Mouse (Mus musculus) lung, postnatal 0 days (tissue): ENCODE measurements around the gene Pgm2l1. TPM values are rescaled to one million over a fixed set of nuclear protein-coding genes. Genes with fewer than 3 reads are reported as not detected.

Experiments used
- ATAC-seq: fragments of 200-750 bp; cut with Nextera tagmentation; 2 replicates; pipeline ENCODE4 v1.8.0; 2017; ENCODE audit warnings: moderate library complexity
- DNase-seq: peaks from one replicate; pipeline ENCODE4 v3.0.0-alpha.2; 2016; ENCODE audit warnings: low spot score
- H3K27ac ChIP-seq: fragments of 300-500 bp; sonication (generic); 2 replicates; pipeline ENCODE4 v1.5.1; 2014; ENCODE audit warnings: antibody characterized with exemption, mild to moderate bottlenecking, low read length, mixed read lengths
- H3K27me3 ChIP-seq: fragments of 300-500 bp; sonication (generic); replicated peaks from 2 replicates; pipeline ENCODE4 v1.6.1; 2014; ENCODE audit warnings: low read length, mixed read lengths; ENCODE audit not compliant: insufficient read depth
- H3K36me3 ChIP-seq: fragments of 300-500 bp; sonication (generic); 2 replicates; pipeline ENCODE4 v1.6.1; 2014; ENCODE audit warnings: low read length, mixed read lengths; ENCODE audit not compliant: insufficient read depth
- H3K4me1 ChIP-seq: fragments of 300-500 bp; sonication (generic); 2 replicates; pipeline ENCODE4 v1.6.1; 2014; ENCODE audit warnings: antibody characterized with exemption, low read depth, low read length, mixed read lengths; ENCODE audit not compliant: insufficient read depth
- H3K4me2 ChIP-seq: fragments of 300-500 bp; sonication (generic); replicated peaks from 2 replicates; pipeline ENCODE4 v1.6.1; 2014; ENCODE audit warnings: low read depth, mild to moderate bottlenecking, low read length, moderate library complexity, mixed read lengths
- H3K4me3 ChIP-seq: fragments of 300-500 bp; sonication (generic); 2 replicates; pipeline ENCODE4 v1.5.1; 2014; ENCODE audit warnings: low read depth, low read length
- H3K9ac ChIP-seq: fragments of 300-500 bp; sonication (generic); replicated peaks from 2 replicates; pipeline ENCODE4 v1.6.1; 2014; ENCODE audit warnings: low read depth, mild to moderate bottlenecking
- H3K9me3 ChIP-seq: fragments of 300-500 bp; sonication (generic); 2 replicates; pipeline ENCODE4 v1.6.1; 2016; ENCODE audit warnings: low read length, mixed read lengths
- CTCF ChIP-seq: IDR thresholded peaks from 2 replicates; pipeline ENCODE4 v1.5.1; 2016; ENCODE audit warnings: antibody characterized with exemption, mild to moderate bottlenecking
- EP300 ChIP-seq: IDR thresholded peaks from 2 replicates; pipeline ENCODE4 v1.6.1; 2016; ENCODE audit warnings: antibody characterized with exemption, mild to moderate bottlenecking, control low read depth
- WGBS: fragments of 180-500 bp; shearing (Covaris S2); extraction: QIAGEN DNeasy Blood & Tissue Kit; methylation state at CpG from one replicate; pipeline ENCODE4 v1.1.7; 2014; 5-methylcytosine and 5-hydroxymethylcytosine counted together
- polyA plus RNA-seq: library from polyadenylated mRNA; unstranded; fragments of >200 nt; fragmentation: Nextera tagmentation; extraction: Ambion mirVana; gene quantifications from 2 replicates; pipeline ENCODE4 v1.2.1, GENCODE M21; 2015

Pgm2l1 gene
- polyA plus RNA-seq, 1 experiment from 2014 or later = 2.0 TPM

DNA sequence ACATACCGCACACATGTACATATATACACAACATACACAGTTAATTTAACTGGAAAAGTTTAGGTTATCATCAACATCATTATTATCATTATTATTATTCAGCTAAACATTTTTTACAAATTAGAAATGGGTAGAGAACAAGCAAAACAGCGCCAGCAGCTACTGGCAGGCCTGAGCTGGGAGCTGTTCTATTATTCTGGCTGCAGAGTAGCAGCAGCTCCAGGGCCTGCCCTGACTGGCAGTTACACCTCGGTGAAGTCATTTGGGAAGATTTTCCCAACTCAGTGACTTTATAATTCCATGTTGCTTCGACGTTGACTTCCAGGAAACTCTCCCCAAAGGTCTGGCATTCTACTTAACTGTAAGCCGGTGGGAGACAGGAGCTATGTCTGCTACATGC, 69.5 kb downstream of the Pgm2l1 start:
- H3K27me3 ChIP-seq = no peaks in the 10 kb centered on the region
- 78% methylated on average over 6 of the region's 6 CpGs for WGBS
- no peak overlapping the region for H3K4me3 ChIP-seq
- ATAC-seq = no peak
- TF ChIP-seq EP300 (no peak), CTCF (no peak)
- no peaks in the 10 kb centered on the region for H3K36me3 ChIP-seq
- no peak for DNase-seq
- H3K27ac ChIP-seq = no peak overlapping the region
- H3K4me2 ChIP-seq = no peak overlapping the region
- H3K9ac ChIP-seq = no peak overlapping the region
- no peaks in the 10 kb centered on the region; the same call in 1 of the 2 replicates for H3K4me1 ChIP-seq
- no peaks in the 10 kb centered on the region for H3K9me3 ChIP-seq

DNA sequence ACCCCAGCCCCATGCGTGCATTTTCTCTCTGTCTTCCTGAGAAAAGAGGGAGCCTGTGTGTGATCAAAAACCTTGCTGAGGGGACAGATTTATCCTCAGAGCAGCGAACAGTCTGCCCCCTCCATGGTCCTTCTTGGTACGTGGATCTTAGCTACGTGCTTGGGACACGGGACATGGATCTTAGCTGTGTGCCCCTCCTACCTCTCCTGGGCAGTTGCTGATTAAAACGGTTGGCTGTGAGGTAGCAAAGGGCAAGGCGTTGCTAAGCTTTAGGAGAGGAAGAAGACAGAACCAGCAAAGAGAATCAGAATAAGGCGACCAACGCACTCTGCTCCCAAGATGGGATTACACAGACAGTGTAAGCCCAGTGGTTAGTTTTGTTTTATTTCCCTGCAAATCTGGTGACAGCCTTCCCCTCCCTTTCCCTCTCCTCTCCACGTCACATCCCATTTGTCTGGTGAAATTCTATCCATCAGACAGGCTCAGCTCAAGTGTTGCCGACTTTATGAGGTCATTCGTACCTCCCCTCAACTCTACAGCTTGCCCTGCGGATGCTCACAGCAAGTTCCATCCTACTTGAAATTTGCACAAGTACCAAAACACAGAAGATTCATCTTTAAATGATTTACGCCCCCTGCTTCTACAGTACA, 71.8 kb downstream of the Pgm2l1 start:
- DNase-seq = no peak

DNA sequence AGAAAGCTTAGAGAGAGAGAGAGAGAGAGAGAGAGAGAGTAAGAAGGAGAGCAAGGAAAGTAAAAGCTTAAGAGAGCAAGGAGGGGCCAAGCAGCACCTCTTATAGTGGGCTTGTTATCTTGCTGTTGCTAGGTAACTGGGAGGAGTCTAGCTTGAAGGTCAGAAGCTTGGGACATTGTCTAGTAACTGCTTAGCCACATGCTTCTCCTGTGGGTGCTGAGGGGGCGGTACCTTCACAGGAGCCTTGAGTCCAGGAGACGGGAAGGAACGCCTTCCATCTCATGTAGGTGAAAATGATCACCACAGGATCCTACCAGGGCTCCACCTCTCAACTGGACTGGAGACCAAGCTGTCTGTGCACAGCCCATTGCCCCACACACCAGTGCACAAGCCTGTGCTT, 74.2 kb downstream of the Pgm2l1 start:
- ATAC-seq = peak; percentile 52
- 55% methylated on average over 3 of the region's 3 CpGs for WGBS

More for the DNA sequence above, 71.8 kb downstream of the Pgm2l1 start:
- H3K4me2 ChIP-seq = no peak overlapping the region
- 0 out of 2 replicates have a peak, but pooled peaks have one; percentile 16 for ATAC-seq
- H3K4me1 ChIP-seq = no peaks in the 10 kb centered on the region; the same call in 1 of the 2 replicates
- no peak overlapping the region for H3K4me3 ChIP-seq
- no peak overlapping the region for H3K27ac ChIP-seq
- TF ChIP-seq CTCF (no peak), EP300 (no peak)
- 54% methylated on average over 14 of the region's 14 CpGs for WGBS
- no peaks in the 10 kb centered on the region for H3K36me3 ChIP-seq
- no peaks in the 10 kb centered on the region for H3K27me3 ChIP-seq
- no peaks in the 10 kb centered on the region for H3K9me3 ChIP-seq
- H3K9ac ChIP-seq = no peak overlapping the region

DNA sequence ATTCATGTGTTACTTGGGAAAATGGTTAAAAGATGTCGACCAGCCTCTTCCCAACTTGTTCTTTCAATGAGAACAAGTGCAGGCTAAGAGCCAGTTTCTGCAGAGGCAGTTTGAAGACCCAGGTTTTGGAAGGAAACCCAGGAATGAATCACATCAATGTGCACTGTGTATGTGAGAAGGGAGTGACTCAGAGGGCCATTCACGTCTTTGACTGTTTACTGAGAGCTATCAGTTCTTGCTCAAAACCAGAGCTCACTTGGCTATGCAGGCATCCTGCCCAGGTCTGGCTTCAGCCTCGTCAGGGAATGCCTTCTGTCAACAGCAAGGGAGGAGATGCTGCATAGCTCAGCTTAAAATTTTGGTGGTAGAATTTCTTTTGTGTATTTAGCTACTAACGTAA, 75.1 kb downstream of the Pgm2l1 start:
- H3K27ac ChIP-seq = 0 out of 2 replicates have a peak overlapping the region, but pooled peaks have one; percentile 0
- H3K9ac ChIP-seq = no peak overlapping the region
- ATAC-seq = peak; percentile 93

More for the DNA sequence above, 74.2 kb downstream of the Pgm2l1 start:
- Histone ChIP-seq H3K27ac (no peak overlapping the region), H3K9me3 (no peaks in the 10 kb centered on the region), H3K36me3 (no peaks in the 10 kb centered on the region), H3K9ac (no peak overlapping the region), H3K4me1 (no peaks in the 10 kb centered on the region; the same call in 1 of the 2 replicates), H3K4me3 (no peak overlapping the region), H3K27me3 (no peaks in the 10 kb centered on the region), H3K4me2 (no peak overlapping the region)
- TF ChIP-seq CTCF (no peak), EP300 (no peak)
- peak; percentile 23 for DNase-seq

DNA sequence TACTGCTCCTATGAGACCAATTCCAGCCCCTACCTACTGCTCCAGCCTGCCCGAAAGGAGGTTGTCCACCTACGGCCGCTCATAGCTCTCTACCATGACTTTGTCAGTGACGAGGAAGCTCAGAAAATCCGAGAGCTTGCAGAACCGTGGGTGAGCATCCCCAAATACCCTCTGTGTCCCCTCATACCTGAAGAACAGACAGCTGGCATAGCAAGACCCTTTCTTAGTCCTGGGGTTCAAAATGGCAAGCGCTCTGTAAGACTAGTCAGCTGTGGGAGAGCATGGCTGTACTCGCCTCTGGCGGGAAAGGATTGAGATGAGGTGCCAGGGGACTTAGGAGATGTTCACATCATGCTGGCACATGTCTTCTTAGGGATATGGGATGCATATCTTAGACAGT, 78.7 kb downstream of the Pgm2l1 start:
- Histone ChIP-seq H3K4me1 (no peaks in the 10 kb centered on the region; the same call in 1 of the 2 replicates), H3K27ac (no peak overlapping the region), H3K36me3 (no peaks in the 10 kb centered on the region), H3K9me3 (no peaks in the 10 kb centered on the region), H3K9ac (no peak overlapping the region), H3K4me3 (no peak overlapping the region), H3K4me2 (no peak overlapping the region), H3K27me3 (no peaks in the 10 kb centered on the region)
- DNase-seq (no peak), ATAC-seq (no peak)
- WGBS = 89% methylated on average over 9 of the region's 9 CpGs
- TF ChIP-seq EP300 (no peak), CTCF (no peak)

More for the DNA sequence above, 75.1 kb downstream of the Pgm2l1 start:
- no peaks in the 10 kb centered on the region for H3K27me3 ChIP-seq
- H3K4me3 ChIP-seq = no peak overlapping the region
- TF ChIP-seq EP300 (peak; percentile 49; the same call in 1 of the 2 replicates), CTCF (no peak)
- no peaks in the 10 kb centered on the region for H3K36me3 ChIP-seq
- 25% methylated on average over 4 of the region's 4 CpGs for WGBS
- peak; percentile 86 for DNase-seq
- no peaks in the 10 kb centered on the region for H3K9me3 ChIP-seq
- H3K4me1 ChIP-seq = no peaks in the 10 kb centered on the region; the same call in 1 of the 2 replicates
- no peak overlapping the region for H3K4me2 ChIP-seq

DNA sequence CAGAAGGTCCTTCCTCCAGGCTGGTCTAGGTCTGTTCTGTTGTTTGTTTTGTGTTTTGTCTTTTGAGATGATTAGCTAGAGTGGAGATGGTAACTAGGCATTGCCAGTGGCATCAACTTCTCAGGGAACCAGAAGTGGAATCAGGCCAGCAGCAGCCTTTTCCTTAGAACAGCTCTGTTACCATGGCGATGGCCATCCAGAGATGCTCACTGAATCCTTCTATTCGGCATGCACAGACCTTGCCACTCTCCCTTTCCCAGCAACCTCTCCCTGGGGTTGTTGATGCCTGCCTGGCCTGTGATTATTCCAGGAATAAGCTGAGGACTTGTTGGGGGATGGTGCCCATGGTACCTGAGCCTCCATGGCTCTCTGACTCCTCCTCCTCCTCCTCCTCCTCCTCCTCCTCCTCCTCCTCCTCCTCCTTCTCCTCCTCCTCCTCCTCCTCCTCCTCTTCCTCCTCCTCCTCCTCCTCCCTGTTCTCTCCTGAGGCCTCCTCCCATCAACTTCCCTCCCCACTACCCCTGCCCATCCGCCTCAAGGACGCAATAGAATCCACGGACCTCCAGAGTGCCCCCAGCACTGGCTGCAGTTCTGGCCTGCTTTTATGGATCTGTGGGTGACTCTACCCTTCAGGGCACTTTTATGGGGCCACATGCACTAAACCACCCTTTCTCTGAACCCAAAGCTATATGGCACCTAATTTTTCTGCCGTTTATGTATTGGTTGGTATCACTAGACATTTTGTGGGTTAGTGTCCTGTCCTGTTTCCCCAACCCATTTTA, 80.9 kb downstream of the Pgm2l1 start:
- no peaks in the 10 kb centered on the region for H3K4me1 ChIP-seq
- WGBS = 80% methylated on average over 6 of the region's 6 CpGs
- H3K27me3 ChIP-seq = no peaks in the 10 kb centered on the region
- H3K36me3 ChIP-seq = no peaks in the 10 kb centered on the region
- no peaks in the 10 kb centered on the region for H3K9me3 ChIP-seq
- ATAC-seq (no peak), DNase-seq (no peak)
- no peak for TF ChIP-seq CTCF
- TF ChIP-seq EP300 = no peak
- no peak overlapping the region for H3K4me3 ChIP-seq
- no peak overlapping the region for H3K9ac ChIP-seq
- H3K4me2 ChIP-seq = no peak overlapping the region
- H3K27ac ChIP-seq = no peak overlapping the region
